Mouse (Mus musculus): Measurements from ENCODE around the gene Ly6g5b. TPM values are rescaled to one million over a fixed set of nuclear protein-coding genes. Genes with fewer than 3 reads are reported as not detected.
A peak's percentile ranks its signal among the peaks of the same experiment; 100 is the strongest.

The Ly6g5b gene
- polyA plus RNA-seq, 1 experiment from 2014 or later = 0.85 TPM

DNA sequence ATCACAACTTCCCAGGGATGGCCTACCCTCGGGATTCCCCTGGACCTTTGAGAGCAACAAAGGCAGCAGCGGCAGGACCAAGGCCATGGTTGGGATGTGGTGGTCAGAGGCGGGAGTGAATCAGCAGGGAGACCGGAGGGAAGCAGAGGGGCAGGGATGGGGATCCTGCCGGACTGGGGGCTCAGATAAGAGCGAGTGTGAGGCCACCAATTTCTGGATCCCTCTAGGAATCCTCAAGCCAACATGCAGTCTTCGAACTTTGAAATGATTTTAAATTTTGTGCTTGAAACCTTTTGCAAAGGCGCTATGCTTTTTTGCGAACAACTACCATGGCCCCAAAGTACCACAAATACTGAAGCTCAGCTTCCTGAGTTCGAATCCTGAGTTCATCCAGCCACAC is 49.1 kb downstream of the Ly6g5b start, which contains the start of gene Mpig6b:
Gene Mpig6b (minus strand): TSS at position 101 of the 400 bp plus-strand sequence.
- peaks cover 45% of the 10 kb centered on the region for H3K4me1 ChIP-seq (replicated peaks)
- peaks cover 4% of the 10 kb centered on the region; the same call in 1 of the 2 replicates for H3K36me3 ChIP-seq
- no peak for ATAC-seq
- H3K9me3 ChIP-seq = no peaks in the 10 kb centered on the region
- peak within 1 kb of the TSS; percentile 32 for H3K4me3 ChIP-seq (replicated peaks)
- H3K27me3 ChIP-seq (replicated peaks) = 0 out of 2 replicates have a peak, but pooled peaks cover 6% of the 10 kb centered on the region
- peak within 1 kb of the TSS; percentile 52 for H3K27ac ChIP-seq
- peak within 1 kb of the TSS; percentile 42 for H3K9ac ChIP-seq
- H3K4me2 ChIP-seq (replicated peaks) = peak within 1 kb of the TSS; percentile 73
- 57% methylated on average over 10 of the region's 10 CpGs for WGBS

DNA sequence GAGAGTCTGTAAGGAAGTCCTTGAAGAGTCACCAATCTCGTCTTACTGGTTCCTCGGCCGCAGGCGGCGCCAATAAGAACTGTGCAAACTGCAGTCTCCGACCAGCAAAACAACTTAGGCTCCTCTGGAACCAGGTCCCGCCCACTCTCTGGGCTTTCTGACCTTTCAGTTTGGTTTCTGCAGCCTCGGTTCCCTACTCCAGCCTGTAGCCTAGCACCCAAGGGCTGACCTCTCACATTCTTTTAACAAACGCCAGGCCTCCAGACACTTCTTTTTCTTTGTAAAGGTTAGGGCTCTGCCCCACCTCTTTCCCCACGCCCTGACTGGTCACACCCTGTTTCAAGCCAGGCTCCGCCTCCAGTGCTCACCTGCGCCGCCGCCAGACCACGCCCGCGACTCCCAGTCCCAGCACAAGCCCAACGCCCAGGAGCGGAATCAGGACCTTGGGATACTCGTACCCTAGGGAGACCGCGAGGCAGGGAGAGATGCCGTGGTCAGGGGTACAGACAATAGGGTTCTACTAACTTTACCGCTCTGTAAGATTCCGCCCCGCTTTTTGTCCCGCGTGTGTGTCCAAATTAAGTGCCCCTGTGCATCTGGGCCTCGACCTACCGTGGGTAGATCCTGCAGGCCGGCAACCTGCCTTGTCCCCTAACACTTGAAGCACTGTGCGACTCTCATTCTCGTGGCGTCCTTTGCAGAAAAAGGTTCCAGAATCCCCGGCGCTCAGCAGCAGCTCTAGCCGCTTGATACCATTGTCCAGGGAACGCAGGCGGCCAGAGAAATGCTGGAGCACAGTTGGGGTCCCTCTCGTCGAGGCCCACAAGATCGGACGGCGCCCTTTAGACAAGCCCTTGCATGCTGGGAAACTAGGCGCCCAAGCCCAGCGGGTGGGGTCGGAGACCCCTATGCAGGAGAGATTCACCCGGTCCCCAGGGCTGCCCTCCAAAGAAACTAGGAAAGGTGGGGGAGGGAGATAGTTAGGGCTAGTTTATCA is 50.0 kb downstream of the Ly6g5b start, which contains the start of gene Ly6g6c:
Gene Ly6g6c (plus strand): TSS at position 438 of the 997 bp plus-strand sequence.
- Histone ChIP-seq H3K4me2 (replicated peaks) (peak within 1 kb of the TSS; percentile 73), H3K4me3 (replicated peaks) (peak within 1 kb of the TSS; percentile 32), H3K9me3 (no peaks in the 10 kb centered on the region), H3K9ac (peak within 1 kb of the TSS; percentile 42), H3K36me3 (peaks cover 7% of the 10 kb centered on the region; the same call in 1 of the 2 replicates), H3K27me3 (replicated peaks) (0 out of 2 replicates have a peak, but pooled peaks cover 6% of the 10 kb centered on the region), H3K4me1 (replicated peaks) (peaks cover 50% of the 10 kb centered on the region), H3K27ac (peak within 1 kb of the TSS; percentile 52)
- 3% methylated on average over 48 of the region's 48 CpGs for WGBS
- peak; percentile 89 for ATAC-seq

DNA sequence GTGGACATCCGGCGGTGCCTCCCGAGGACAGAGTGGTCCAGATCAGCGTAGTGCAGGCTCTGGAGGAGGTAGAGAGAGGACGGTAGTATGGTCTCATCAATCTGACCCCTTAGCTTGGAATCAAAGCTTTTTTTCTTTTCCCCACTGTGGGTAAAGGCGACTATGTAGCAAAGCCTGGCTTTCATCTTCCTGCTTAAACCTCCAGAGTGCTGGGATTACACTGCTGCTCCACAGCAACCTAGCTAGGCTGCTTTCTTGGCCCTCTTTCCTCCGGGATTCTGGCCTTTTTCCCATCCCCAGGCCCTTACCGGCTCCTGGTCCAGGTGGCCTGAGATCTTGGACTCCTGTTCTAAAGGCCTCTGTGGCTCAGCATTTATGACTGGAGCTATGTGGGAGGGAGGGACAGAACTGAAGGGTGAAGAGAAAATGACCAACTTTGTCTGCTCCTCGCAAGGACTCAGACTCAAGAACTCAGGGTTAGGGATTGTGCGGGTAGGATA is 50.8 kb downstream of the Ly6g5b start:
- 0 out of 2 replicates have a peak, but pooled peaks cover 6% of the 10 kb centered on the region for H3K27me3 ChIP-seq (replicated peaks)
- H3K4me3 ChIP-seq (replicated peaks) = peak overlapping the region; percentile 32
- ATAC-seq = peak; percentile 3
- peak overlapping the region; percentile 73 for H3K4me2 ChIP-seq (replicated peaks)
- H3K9me3 ChIP-seq = no peaks in the 10 kb centered on the region
- H3K4me1 ChIP-seq (replicated peaks) = peaks cover 57% of the 10 kb centered on the region
- WGBS = 32% methylated on average over 10 of the region's 10 CpGs
- peaks cover 7% of the 10 kb centered on the region; the same call in 1 of the 2 replicates for H3K36me3 ChIP-seq
- peak overlapping the region; percentile 52 for H3K27ac ChIP-seq
- no peak overlapping the region for H3K9ac ChIP-seq

Other genes with a start within 250 kb of the Ly6g5b start
- gene Zbtb12, start 235.9 kb downstream of the Ly6g5b start, polyA plus RNA-seq (2015; fragmentation: Nextera tagmentation; extraction: Ambion mirVana) = 2.5 and 2.8 TPM in 2 replicates
- not detected in 2 replicates for gene Gm20547, start 233.4 kb downstream of the Ly6g5b start, polyA plus RNA-seq (2015; fragmentation: Nextera tagmentation; extraction: Ambion mirVana)
- gene C2, start 217.2 kb downstream of the Ly6g5b start, polyA plus RNA-seq (2015; fragmentation: Nextera tagmentation; extraction: Ambion mirVana) = 14.9 and 16.0 TPM in 2 replicates
- 61.2 and 67.6 TPM in 2 replicates for gene Ehmt2, start 217.0 kb downstream of the Ly6g5b start, polyA plus RNA-seq (2015; fragmentation: Nextera tagmentation; extraction: Ambion mirVana)
- gene Slc44a4, start 201.0 kb downstream of the Ly6g5b start, polyA plus RNA-seq (2015; fragmentation: Nextera tagmentation; extraction: Ambion mirVana) = 56.2 and 60.4 TPM in 2 replicates
- 118 and 134 TPM in 2 replicates for gene Neu1, start 184.2 kb downstream of the Ly6g5b start, polyA plus RNA-seq (2015; fragmentation: Nextera tagmentation; extraction: Ambion mirVana)
- gene Hspa1b, start 156.2 kb downstream of the Ly6g5b start, polyA plus RNA-seq (2015; fragmentation: Nextera tagmentation; extraction: Ambion mirVana) = 0.43 TPM in 2 replicates
- not detected in 2 replicates for gene Gm20481, start 145.5 kb downstream of the Ly6g5b start, polyA plus RNA-seq (2015; fragmentation: Nextera tagmentation; extraction: Ambion mirVana)
- gene Hspa1a, start 143.3 kb downstream of the Ly6g5b start, polyA plus RNA-seq (2015; fragmentation: Nextera tagmentation; extraction: Ambion mirVana) = 6.2 and 6.3 TPM in 2 replicates
- 0.16 and 0.78 TPM in 2 replicates for gene Hspa1l, start 142.7 kb downstream of the Ly6g5b start, polyA plus RNA-seq (2015; fragmentation: Nextera tagmentation; extraction: Ambion mirVana)
- 187 and 190 TPM in 2 replicates for gene Lsm2, start 133.6 kb downstream of the Ly6g5b start, polyA plus RNA-seq (2015; fragmentation: Nextera tagmentation; extraction: Ambion mirVana)
- 117 and 141 TPM in 2 replicates for gene Vars, start 114.4 kb downstream of the Ly6g5b start, polyA plus RNA-seq (2015; fragmentation: Nextera tagmentation; extraction: Ambion mirVana)
- 0.21 and 0.35 TPM in 2 replicates for gene Vwa7, start 98.8 kb downstream of the Ly6g5b start, polyA plus RNA-seq (2015; fragmentation: Nextera tagmentation; extraction: Ambion mirVana)
- 11.4 and 13.5 TPM in 2 replicates for gene Sapcd1, start 87.4 kb downstream of the Ly6g5b start, polyA plus RNA-seq (2015; fragmentation: Nextera tagmentation; extraction: Ambion mirVana)
- 3.0 and 3.1 TPM in 2 replicates for gene Msh5, start 68.7 kb downstream of the Ly6g5b start, polyA plus RNA-seq (2015; fragmentation: Nextera tagmentation; extraction: Ambion mirVana)
- 385 and 387 TPM in 2 replicates for gene Clic1, start 65.5 kb downstream of the Ly6g5b start, polyA plus RNA-seq (2015; fragmentation: Nextera tagmentation; extraction: Ambion mirVana)
- 185 and 190 TPM in 2 replicates for gene Ddah2, start 56.4 kb downstream of the Ly6g5b start, polyA plus RNA-seq (2015; fragmentation: Nextera tagmentation; extraction: Ambion mirVana)
- gene Ly6g6c, start 50.0 kb downstream of the Ly6g5b start, polyA plus RNA-seq (2015; fragmentation: Nextera tagmentation; extraction: Ambion mirVana) = not detected in 2 replicates
- 0.23 and 0.35 TPM in 2 replicates for gene Mpig6b, start 49.2 kb downstream of the Ly6g5b start, polyA plus RNA-seq (2015; fragmentation: Nextera tagmentation; extraction: Ambion mirVana)
- 1.9 and 2.6 TPM in 2 replicates for gene Ly6g6e, start 38.5 kb downstream of the Ly6g5b start, polyA plus RNA-seq (2015; fragmentation: Nextera tagmentation; extraction: Ambion mirVana)
- gene Ly6g6d, start 37.4 kb downstream of the Ly6g5b start, polyA plus RNA-seq (2015; fragmentation: Nextera tagmentation; extraction: Ambion mirVana) = 5.8 and 5.9 TPM in 2 replicates
- gene Ly6g6f, start 29.8 kb downstream of the Ly6g5b start, polyA plus RNA-seq (2015; fragmentation: Nextera tagmentation; extraction: Ambion mirVana) = 0.24 and 0.33 TPM in 2 replicates
- gene Abhd16a, start 26.2 kb downstream of the Ly6g5b start, polyA plus RNA-seq (2015; fragmentation: Nextera tagmentation; extraction: Ambion mirVana) = 92.1 and 96.4 TPM in 2 replicates
- gene Ly6g5c, start 7.1 kb downstream of the Ly6g5b start, polyA plus RNA-seq (2015; fragmentation: Nextera tagmentation; extraction: Ambion mirVana) = not detected in 2 replicates
- 17.7 and 19.1 TPM in 2 replicates for gene Gpank1, start 6.0 kb upstream of the Ly6g5b start, polyA plus RNA-seq (2015; fragmentation: Nextera tagmentation; extraction: Ambion mirVana)
- 248 and 271 TPM in 2 replicates for gene Csnk2b, start 6.6 kb upstream of the Ly6g5b start, polyA plus RNA-seq (2015; fragmentation: Nextera tagmentation; extraction: Ambion mirVana)
- 13.6 and 13.7 TPM in 2 replicates for gene D17H6S53E, start 10.9 kb upstream of the Ly6g5b start, polyA plus RNA-seq (2015; fragmentation: Nextera tagmentation; extraction: Ambion mirVana)
- gene Apom, start 16.6 kb upstream of the Ly6g5b start, polyA plus RNA-seq (2015; fragmentation: Nextera tagmentation; extraction: Ambion mirVana) = 10.4 and 13.7 TPM in 2 replicates
- gene Bag6, start 19.8 kb upstream of the Ly6g5b start, polyA plus RNA-seq (2015; fragmentation: Nextera tagmentation; extraction: Ambion mirVana) = 45.2 and 46.4 TPM in 2 replicates
- gene Prrc2a, start 49.5 kb upstream of the Ly6g5b start, polyA plus RNA-seq (2015; fragmentation: Nextera tagmentation; extraction: Ambion mirVana) = 125 and 131 TPM in 2 replicates
- gene Aif1, start 60.6 kb upstream of the Ly6g5b start, polyA plus RNA-seq (2015; fragmentation: Nextera tagmentation; extraction: Ambion mirVana) = 20.6 and 21.7 TPM in 2 replicates
- 18.9 and 19.4 TPM in 2 replicates for gene Lst1, start 73.0 kb upstream of the Ly6g5b start, polyA plus RNA-seq (2015; fragmentation: Nextera tagmentation; extraction: Ambion mirVana)
- gene Ltb, start 79.0 kb upstream of the Ly6g5b start, polyA plus RNA-seq (2015; fragmentation: Nextera tagmentation; extraction: Ambion mirVana) = 5.0 and 5.2 TPM in 2 replicates
- 0.19 TPM in 1 of 2 replicates, not detected in the other for gene Tnf, start 86.6 kb upstream of the Ly6g5b start, polyA plus RNA-seq (2015; fragmentation: Nextera tagmentation; extraction: Ambion mirVana)
- 1.1 TPM in 2 replicates for gene Lta, start 89.9 kb upstream of the Ly6g5b start, polyA plus RNA-seq (2015; fragmentation: Nextera tagmentation; extraction: Ambion mirVana)
- gene Gm16181, start 105.4 kb upstream of the Ly6g5b start, polyA plus RNA-seq (2015; fragmentation: Nextera tagmentation; extraction: Ambion mirVana) = 0.59 and 0.81 TPM in 2 replicates
- 4.1 and 4.3 TPM in 2 replicates for gene Atp6v1g2, start 118.2 kb upstream of the Ly6g5b start, polyA plus RNA-seq (2015; fragmentation: Nextera tagmentation; extraction: Ambion mirVana)
- 9.9 and 11.0 TPM in 2 replicates for gene Nfkbil1, start 120.4 kb upstream of the Ly6g5b start, polyA plus RNA-seq (2015; fragmentation: Nextera tagmentation; extraction: Ambion mirVana)
- gene Ddx39b, start 126.3 kb upstream of the Ly6g5b start, polyA plus RNA-seq (2015; fragmentation: Nextera tagmentation; extraction: Ambion mirVana) = 382 and 388 TPM in 2 replicates
- 148 and 190 TPM in 2 replicates for gene H2-D1, start 147.3 kb upstream of the Ly6g5b start, polyA plus RNA-seq (2015; fragmentation: Nextera tagmentation; extraction: Ambion mirVana)
- 4.9 and 6.2 TPM in 2 replicates for gene H2-Q1, start 205.0 kb upstream of the Ly6g5b start, polyA plus RNA-seq (2015; fragmentation: Nextera tagmentation; extraction: Ambion mirVana)
- gene H2-Q2, start 226.8 kb upstream of the Ly6g5b start, polyA plus RNA-seq (2015; fragmentation: Nextera tagmentation; extraction: Ambion mirVana) = 84.5 and 93.5 TPM in 2 replicates